Mouse (Mus musculus) left cerebral cortex, postnatal 36 days (tissue): ENCODE results near the gene Borcs7. TPM values are rescaled to one million over a fixed set of nuclear protein-coding genes. Genes with fewer than 3 reads are reported as not detected.
"Not testable (repeated sequence)": the region's sequence is repeated elsewhere in the genome, so short reads cannot be mapped to it uniquely, and the experiment has no call there.

Source experiments
- DNase-seq, 2 experiments: peaks; one replicate each; pipeline ENCODE4 v3.0.0; 2021 to 2022; ENCODE audit warnings: low spot score in 2 of 2, mixed read lengths in 1 of 2
- intact Hi-C: fragments of 180-260 bp; cut with DNase I; formaldehyde crosslinking; loops from one replicate; pipeline ENCODE4 v1.15.1; 2025
- total RNA-seq, 2 experiments: library from RNA; stranded (reverse); gene quantifications; 2 replicates each; pipeline ENCODE4 v1.2.3; 2021

Gene Borcs7
- total RNA-seq, 2 experiments from 2014 or later: 24.2 to 24.7 TPM

DNA sequence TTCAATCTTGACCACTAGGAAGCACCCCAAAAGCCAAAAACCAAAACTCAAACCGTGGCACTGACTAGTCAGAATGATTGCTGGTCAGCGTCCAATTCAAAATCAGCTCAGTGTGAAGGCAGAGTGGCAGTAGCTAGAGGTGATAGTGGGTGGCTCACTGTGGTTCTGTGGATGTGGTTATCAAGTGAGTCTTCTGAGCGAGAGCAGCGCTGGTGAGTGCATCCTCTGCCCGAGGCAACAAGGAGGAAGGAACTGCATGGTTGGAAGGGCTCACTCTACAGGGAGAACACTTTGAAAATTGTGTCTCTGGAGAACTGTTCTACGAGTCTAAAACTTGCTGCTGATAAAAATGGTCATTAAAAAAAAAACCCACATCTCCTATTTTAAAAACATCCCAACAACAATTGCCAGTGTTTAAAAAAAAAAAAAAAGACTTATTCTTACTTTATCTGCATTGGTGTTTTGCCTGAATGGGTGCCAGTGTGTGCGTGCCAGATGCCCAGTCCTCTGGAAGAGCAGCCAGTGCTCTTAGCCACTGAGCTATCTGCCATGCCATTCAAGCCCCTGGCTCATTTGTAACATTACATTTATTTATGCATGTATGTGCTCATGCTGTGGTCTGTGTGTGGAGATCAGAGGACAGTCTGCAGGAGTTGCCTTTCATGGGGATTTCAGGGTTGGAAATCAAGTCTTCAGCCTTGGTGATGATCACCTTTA, 16.2 kb downstream of the Borcs7 start:
- DNase-seq: no peak
- intact Hi-C loops: no loop called here

DNA sequence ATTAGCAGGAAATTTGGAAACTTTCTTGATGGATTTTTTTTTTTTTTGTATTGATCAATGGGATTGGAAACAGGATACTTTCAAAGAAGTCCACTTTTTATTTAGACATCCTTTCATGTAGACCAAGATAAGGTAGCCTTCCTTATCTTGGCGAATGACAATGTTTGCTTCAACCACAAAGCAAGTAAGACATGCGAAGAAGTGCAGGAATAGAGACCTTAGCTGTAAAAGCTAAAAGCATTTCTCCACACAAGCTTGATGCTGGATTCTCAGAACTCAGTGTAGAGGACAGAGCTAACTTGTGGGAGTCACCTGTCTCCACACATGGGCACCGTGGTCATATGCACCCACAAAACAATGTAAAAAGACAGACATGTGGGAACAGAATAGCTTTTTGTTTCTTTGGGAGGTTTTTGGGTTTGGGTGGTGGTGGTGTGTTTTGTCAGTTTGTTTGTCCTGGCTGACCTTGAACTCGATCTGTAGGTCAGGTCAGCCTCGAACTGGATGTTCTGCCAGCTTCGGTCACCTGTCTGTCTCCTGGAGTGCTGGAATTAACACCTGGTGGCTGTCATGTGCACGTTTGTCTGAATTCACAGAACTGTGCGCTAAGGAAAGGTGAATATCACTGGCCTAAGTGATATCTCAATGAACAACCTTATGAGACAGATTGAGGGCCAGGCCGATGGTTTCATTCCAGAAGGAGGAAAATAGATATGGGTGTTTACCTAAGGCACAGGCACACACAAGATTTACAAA, 17.0 kb downstream of the Borcs7 start:
- intact Hi-C loops: no loop called here
- no peak for DNase-seq

DNA sequence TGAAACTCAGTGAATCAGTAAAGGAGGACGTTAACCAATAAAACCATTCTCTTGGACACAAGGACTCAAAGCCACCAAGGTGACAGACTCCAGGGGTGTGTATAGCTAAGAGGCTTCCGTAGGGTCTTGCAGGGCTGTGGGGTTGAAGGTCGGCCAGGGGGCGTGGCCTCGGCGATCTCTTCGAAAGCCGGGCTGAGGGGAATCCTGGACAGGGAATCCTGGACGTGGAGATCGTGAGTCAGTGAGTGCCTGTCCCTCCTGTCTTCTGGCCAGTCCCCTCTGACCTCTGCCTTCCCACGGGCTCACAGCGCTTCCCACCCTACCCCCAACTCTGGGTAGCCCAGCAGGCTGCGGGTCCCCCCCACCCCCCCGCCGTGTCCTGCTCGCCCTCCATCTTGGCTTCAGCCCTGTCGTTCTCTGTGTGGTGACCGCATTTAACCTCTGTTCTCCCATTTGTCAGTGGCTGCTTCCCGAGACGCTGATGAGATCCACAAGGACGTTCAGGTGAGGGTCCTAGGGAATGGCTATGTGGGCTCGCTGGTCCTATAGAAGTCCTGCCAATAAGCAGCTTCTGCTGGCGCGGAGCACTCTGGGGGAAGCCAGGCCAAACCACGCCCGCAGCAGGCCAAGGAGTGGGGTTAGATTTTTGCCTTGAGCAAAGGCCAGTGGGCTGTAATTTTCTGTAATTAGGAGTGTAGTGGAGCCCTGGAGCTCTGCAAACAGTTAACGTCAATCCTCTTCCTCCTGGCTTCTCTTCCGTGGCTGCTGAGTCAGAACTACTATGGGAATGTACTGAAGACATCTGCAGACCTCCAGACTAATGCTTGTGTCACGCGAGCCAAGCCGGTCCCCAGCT, 17.8 kb downstream of the Borcs7 start, which contains the start of gene As3mt:
TSS of gene As3mt (plus strand) at position 163 of the 856 bp plus-strand sequence.
- intact Hi-C loops: no loop called here

DNA sequence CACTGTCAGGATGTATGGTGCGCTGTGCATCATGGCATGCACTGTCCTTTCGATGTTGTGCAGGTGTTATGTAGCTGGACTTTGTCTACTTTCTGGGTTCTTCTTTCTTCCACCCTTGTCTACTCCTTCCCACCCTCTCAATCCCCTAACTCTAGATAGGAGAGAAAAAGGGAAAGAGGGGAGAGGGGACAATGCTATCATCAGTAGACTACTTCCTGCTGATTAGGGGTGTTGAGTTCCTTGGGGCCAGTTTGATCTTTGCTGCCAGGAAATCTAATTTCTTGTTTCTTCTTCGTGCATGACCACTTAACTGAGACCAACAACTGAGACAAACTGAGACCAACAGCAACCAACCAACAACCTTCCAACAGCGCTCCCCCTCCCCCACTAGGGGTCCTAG, 20.9 kb downstream of the Borcs7 start:
- intact Hi-C loops: no loop called here
- DNase-seq: no peak

More for the DNA sequence above, 17.8 kb downstream of the Borcs7 start, which contains the start of gene As3mt:
- DNase-seq: peak; percentile 36 to 50

DNA sequence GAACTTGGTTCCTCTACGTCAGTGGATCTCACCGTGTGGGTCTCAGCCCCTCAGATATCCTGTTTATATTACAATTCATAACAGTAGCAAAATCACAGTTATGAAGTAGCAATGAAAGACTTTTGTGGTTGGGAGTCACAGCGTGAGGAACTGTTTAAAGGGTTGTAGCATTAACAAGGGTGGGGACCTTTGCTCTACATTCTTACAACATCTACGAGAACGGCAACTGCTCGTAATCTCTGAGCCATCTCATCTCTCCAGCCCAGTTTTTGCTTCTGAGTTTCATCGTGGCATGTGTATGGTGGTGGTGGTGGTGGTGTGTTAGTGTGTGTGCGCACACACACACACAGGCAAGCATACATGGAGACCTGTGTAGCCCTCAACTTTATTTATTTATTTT, 24.5 kb downstream of the Borcs7 start:
- DNase-seq: no peak
- intact Hi-C loops: no loop called here

DNA sequence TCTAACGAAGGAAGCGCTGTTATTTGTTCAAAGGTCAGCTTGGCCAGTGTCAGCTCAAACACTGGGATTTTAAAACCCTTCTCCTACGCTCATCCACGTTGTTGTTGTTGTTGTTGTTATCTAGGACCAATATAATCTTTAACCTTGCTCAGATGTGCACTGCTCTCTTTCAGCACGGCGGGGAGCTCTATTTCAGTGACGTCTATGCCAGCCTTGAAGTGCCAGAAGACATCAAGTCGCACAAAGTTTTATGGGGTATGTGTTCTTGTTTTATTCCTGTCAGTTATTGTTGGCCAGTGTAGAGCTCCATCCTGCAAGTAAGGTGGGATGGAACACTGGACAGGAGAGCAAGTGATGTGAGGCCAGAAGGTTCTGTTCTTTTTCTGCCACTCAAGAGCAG, 25.3 kb downstream of the Borcs7 start:
- no peak for DNase-seq
- intact Hi-C loops: no loop called here

DNA sequence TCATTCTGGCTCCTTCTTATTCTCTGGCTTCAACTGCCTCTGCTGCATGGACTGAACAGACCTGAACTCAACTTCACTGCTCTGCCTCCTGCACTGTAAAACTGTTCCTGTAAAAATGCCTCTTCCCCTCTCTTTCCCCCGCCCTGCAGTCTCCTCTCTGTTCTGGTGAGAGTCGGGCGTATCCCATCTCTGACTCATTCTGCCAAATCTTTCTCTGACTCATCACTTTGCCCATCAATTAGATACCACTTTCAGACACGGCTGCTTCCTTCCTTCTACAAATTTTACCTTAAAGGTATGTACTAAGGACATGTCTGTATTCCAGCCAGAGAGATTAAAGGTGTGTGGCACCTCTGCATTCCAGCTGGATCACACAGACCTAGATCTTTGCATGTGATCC, 28.4 kb downstream of the Borcs7 start:
- no peak for DNase-seq
- intact Hi-C loops: no loop called here

DNA sequence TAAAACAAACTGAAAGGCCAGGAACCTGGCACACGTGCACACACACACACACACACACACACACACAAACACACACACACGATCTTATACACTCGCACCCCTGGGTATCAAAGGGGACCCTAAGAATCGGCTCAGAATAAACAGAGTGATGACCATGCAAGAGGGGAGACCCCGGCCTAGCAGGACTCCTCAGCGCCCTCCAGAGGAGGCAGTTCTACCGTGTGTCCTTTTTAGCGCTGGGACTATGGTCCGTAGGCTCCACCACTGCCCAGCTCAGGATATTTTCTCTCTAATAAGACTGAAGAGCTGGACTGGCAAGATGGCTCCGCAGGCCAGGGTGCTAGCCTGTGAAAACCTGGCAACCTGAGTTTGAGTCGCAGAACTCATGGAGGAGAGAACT, 34.7 kb downstream of the Borcs7 start:
- DNase-seq: no peak
- intact Hi-C loops: no loop called here

DNA sequence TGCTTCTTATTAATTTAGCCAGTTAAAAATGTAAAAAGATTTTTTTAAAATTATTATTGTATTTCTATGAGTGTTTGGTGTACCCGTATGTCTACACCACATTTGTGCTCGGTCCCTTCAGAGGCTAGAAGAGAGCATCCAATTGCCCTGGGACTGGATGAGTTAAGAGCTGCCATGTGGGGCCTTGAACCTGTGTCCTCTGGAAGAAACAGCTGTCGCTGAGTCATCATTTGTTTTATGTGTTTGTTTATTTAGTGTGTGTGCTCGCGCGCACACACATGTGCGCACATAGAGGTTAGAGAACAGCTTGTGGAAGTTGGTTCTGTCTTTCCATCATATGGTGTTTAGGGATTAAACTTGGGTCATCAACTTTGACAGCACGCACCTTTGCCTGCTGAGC, 36.4 kb downstream of the Borcs7 start:
- no peak for DNase-seq
- intact Hi-C loops: no loop called here

DNA sequence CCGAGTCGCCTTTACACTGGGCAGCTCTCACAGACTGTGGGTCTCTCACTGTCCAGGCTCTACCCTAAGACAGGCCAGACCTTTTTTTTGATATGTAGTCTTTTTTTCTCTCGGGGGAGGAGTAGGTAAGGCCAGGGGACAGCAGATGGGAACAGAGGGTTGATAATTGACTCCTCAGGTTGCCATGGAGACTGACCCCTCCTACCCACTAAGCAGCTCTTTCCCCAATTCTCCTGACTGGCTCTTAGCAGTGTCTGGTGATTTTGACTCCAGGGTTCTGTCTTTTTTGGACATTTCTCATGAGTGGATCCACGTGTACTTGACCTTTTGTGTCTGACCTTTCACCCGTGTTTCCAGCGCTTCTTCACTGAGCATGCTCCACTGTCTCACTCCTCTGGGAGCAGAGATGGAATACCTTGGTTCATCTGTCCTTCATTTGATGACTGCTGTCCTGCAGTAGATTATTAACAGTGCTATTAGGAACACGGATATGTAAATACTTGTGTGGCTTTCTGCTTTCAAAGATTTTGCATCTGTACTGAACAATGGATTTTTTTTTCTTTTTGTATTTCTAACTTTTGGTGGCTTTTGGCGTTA, 37.5 kb downstream of the Borcs7 start:
- intact Hi-C loops: no loop called here

DNA sequence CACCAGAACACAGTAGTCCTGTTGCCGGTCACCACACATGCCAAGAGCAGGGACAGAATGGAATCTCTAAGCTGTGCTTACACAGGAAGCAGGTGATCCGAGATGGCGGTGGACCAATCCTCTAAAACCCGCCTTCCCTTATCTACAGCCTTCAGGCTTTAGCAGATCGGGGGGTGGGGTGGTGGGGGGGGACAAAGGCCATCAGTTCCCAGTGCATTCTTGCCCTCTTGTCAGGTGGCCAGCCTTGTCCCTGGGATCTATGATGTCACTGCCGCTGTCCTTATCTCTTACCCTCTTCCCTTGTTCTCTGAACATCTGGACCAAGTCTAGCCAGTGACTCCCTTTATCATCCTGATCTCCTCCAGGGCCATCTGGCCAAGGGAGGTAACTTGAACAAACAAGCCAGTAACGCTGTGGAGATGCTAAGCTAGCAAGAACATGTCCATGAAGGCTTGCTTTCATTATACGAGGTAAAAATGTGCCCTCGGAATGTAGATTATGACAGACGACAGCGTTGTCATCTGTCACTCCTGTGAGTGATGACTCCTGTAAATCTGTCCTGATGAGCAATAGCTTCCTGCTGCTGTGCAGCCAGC, 38.3 kb downstream of the Borcs7 start:
- no peak for DNase-seq
- intact Hi-C loops: no loop called here

More for the DNA sequence above, 37.5 kb downstream of the Borcs7 start:
- DNase-seq: no peak

DNA sequence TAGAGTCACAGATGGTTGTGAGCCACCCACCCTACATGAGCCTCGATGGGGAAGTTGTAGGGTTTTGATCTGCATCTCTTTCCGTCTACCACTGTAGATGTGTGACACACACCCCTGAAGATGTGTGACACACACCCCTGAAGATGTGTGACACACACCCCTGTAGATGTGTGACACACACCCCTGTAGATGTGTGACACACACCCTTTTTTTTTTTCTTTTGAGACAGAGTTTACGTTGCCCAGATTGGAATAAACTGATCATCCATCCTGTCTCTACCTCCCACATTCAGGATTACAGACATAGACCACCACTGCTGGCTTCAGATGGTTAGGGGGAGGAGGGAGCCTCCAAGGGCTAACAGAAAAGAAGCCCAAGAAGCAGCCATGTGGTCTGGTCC, 39.2 kb downstream of the Borcs7 start:
- intact Hi-C loops: no loop called here
- DNase-seq: no peak

DNA sequence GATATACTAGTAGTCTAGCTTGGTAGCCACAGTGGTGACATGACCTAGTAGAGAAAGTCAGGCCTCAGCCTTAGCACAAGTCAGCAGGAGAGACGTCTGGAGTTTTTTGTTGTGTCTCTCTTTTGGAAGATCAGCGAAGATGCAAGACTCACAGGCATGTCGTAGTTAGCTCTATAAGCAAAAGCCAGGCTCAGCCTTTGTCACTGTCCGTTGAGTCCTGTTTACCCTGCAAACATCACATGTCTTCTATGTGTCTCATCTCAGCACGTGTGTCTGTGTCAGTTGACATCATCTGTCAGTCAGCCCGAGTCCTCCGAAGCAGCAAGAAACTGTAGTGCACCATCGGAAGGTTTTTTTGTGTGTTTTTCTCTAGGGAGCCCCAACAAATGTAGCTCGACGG, 41.6 kb downstream of the Borcs7 start:
- intact Hi-C loops: no loop called here
- DNase-seq: no peak

DNA sequence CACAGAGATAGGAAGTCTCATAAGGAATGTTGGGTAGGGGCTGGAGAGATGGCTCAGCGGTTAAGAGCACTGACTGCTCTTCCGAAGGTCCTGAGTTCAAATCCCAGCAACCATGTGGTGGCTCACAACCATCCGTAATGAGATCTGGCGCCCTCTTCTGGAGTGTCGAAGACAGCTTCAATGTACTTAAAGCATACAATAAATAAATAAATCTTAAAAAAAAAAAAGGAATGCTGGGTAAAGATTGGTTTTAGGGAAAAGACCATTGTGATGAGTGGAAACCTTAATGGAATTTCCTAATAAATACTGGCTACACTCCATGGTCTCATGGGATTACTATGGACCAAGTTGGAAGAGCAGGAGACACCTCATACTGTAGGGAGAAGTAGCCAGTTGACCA, 43.0 kb downstream of the Borcs7 start:
- intact Hi-C loops, DNase-seq: not testable (repeated sequence)

DNA sequence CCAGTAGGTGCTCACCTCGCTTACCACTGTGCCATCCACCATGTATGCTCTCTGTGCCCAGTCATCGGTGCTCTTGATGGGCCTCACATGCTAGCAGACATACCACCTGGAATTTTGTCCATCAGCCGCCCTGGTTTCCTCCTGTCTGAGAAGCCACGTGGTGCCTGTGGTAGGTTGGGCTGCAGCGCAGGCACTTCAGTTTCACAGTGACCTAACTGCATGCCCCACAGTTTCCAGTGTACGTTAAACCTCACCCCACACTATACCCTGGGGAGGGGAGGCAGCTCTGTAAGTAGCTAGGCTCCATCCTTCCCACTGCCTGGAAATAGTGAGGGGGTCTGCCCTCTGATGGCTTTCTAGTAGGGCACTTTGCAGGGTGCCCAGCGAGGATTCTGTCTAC, 43.9 kb downstream of the Borcs7 start:
- intact Hi-C loops: no loop called here

DNA sequence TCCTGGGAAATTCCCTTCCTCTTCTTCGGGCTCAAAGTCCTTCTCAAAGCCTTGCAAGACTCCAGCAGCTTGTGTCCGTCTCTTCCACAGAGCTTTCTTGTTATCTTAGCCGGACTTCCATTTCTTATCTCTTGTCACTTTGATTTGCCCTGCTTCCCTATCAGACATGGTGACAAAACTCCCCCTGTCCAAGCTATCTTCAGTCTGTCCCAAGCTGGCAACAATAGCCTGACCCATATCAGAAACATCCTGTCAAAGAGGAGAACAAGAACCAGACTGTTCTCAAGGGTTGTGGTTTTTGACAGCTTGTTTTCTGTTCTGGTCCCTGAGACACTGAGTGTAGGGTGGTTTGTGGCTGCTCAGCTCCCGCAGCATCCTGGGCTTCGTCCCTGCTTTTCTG, 45.5 kb downstream of the Borcs7 start:
- no peak for DNase-seq
- intact Hi-C loops: no loop called here

More for the DNA sequence above, 43.9 kb downstream of the Borcs7 start:
- no peak for DNase-seq

DNA sequence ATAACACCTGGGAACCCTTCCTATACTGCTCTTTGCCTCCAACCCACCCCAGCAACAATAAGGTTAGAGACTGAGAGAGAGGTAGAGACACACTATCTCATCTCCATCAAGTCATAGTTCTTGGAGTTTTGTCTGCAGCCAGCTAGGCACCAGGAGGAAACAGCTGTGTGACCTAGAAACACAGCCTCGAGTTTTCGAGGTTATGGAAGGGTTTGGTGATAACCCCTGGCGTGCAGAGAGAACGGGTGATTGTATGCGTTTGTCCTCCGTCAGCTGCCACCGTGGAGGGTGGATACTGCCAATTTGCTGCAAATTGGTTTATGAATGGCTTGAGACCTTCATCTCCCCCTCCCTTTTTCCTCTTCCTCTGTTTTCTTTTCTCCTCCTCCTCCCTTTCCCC, 47.4 kb downstream of the Borcs7 start:
- intact Hi-C loops: no loop called here

DNA sequence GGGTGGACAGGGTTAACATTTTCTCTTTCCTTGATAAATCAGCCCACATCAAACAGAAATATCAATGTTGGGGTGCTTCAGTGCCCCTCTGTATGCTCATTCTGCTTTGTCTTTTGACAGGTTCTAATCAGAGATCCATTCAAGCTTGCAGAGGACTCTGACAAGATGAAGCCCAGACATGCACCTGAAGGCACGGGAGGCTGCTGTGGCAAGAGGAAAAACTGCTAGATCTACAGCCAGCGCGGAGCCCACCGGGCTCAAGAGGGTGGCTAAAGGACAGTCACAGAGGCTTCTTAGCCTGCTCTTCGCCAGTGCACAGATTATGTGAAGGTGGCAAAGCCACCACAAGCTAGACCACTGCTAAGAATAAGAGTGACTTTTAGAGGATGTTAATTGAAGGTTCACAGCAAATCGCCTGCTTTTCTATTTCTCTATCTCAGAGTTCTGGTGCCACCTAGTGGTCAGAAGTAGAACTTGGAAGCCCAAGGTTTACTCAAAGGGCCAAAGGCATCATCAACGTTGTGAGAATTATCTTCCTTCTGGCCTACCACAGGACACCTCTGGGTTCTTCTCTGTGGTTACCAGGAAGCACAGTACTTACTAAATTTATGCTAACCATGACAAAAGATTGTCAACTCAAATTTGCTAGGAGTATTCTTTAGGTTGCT, 50.8 kb downstream of the Borcs7 start:
- intact Hi-C loops: loop anchor here (2.0 kb wide), 2 partner anchors 70 to 152 kb away; no protein-coding TSS in a partner anchor
- peak; percentile 53 to 61 for DNase-seq

More for the DNA sequence above, 47.4 kb downstream of the Borcs7 start:
- no peak for DNase-seq

DNA sequence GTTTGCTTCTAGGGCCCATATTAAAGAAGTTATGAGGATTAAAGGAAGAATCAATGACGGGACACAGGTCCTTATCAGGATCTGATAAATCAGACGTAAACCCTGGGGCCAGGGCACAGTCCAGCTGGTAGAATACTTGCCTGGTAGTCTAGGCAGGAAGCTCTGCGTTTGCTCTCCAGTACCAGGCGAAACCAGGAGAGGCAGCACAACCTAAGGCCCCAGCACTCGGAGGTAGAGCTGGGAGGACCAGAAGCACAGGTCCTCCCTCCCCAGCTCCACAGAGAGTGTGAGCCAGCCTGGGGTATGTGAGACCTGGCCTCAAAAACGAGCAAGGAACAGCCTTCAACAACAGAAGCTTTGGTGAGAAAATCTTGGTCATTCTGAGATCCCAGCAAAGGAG, 51.9 kb downstream of the Borcs7 start:
- no peak for DNase-seq
- intact Hi-C loops: loop anchor here (2.0 kb wide), 2 partner anchors 71 to 153 kb away; no protein-coding TSS in a partner anchor
